Mouse (Mus musculus) cerebellum, adult 11 months (tissue): ENCODE data around the gene Zfp300.

ENCODE experiments used
- DNase-seq: peaks from one replicate; pipeline ENCODE4 v3.0.0; 2022

The Zfp300 gene

DNA sequence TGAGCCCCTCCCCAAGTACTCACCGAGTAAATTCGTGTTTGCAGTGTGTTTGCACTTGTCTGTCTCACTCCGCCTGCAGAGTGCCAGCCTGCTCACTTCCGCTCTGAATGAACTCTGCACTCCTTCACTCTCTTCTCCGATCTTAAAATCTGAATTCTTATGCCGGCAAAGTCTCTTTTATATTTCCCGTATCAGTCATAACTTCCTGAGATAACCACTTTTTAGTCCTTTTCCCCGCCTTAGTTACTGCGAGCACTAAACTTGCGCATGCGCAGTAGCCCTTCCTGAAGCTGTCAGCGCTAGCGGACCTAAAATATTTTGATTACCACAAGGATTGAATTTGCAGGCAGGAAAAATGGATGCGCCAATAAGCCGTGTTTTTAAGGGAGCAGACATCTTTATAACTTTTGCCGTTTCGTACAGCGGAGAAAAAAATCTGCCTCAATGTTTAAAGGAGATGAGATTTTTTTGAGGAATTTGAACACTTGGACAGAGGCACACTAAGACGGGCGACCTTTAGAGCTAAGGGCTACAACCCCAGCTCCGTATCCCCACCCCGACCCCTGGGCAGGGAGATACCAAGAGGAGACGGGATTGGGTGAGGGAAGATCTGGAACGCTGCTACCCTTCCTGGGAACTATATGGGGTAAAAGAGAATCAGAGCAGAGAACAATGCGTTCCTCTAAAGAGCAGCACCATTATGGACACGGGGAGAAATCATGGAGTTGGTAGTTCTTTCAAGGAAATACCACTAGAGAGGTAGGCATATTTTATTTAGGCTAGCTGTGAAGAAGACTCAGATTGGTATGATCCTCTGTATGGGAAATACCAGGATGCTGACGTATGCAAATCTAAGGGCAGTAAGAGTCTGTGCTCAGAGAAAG lies at the start of gene Zfp300:
Gene Zfp300, minus strand, starts transcription at position 545 of the 884 bp plus-strand sequence.
- peak; percentile 67 for DNase-seq

DNA sequence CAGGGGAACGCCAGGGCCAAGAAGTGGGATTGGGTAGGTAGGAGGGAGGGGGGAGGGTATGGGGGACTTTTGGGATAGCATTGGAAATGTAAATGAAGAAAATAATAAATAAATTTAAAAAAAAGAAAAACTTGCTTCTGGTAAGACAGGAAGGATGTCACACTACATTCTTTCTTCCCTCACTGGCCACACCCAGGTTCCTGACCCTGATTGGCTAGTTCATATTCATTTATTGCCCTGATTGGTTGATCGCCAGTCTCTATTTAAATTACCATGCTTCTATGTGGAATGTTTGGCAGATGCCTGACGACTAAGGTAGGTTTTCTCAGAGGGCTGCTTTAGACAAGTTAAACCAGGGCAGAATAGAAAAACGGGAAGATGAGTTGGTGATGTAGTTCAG lies 26.2 kb upstream of the Zfp300 start, which contains the start of gene Ssxa1:
Gene Ssxa1, plus strand, starts transcription at position 301 of the 400 bp plus-strand sequence.
- no peak for DNase-seq

DNA sequence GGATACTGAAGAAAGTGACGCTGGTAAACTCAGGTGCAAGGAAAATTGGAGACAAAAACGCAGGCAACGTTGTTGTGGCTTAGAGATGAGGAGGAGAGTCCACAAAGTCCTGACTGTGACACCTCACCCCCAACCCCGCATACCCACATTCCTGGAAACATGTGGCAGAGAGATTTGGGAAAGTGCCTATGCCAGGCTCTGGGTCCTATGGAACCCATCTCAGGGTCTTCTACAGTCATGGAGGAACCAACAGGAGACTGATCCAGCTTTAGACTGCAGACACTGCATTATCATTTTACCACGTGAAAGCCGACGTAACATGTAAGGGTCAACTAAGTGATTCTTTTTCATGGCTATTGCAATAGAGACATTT lies 526 bp upstream of the Zfp300 start:
- no peak for DNase-seq

DNA sequence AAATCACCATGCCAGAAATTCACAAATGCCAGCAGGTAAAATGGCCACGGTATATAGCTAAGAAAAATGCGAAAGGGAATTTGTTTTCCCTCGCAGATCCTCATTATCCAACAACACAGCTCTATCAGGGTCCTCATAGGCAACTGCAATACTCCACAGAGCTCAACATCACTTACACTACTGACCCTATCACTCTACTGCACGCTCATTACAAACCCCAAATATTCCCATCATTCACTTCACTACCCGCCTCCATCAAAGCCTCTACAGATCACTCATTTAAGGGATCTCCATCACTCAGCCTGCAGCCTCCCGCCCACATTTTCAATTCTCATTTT lies 713 bp downstream of the Zfp300 start:
- no peak for DNase-seq

DNA sequence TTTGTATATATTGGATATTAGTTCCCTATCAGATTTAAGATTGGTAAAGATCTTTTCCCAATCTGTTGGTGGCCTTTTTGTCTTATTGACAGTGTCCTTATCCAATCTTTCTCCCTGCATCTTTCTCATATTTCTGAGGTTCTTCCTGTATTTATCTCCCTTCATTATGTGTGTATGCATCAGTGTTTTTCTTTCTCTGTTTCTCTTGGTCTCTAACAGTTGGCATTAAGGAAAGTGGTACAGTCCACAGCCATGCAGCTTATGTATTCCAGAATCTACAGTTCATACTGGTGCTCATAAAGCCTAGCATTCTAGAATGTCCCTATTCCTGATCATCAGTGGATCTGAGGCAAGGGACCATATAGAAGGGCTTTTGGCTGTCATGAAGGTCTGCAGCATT lies 21.2 kb downstream of the Zfp300 start, which contains the start of gene Spaca5:
Gene Spaca5, plus strand, starts transcription at position 301 of the 400 bp plus-strand sequence.
- no peak for DNase-seq

DNA sequence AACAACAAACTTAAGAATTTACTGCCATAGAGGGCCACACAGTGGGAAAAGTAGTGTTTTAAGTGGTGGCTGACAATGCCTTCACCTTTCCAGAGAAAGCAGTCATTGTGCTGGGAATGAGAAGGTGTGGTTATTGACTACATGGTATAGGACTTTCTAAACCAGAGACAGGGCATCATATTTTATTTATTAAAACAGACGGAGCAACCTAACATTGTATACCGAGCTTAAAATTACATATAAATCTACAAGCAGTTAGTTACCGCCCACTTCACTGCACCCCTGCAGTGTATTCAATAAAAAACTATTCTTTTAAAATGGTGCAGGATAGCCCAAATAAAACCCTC lies 26.8 kb downstream of the Zfp300 start:
- no peak for DNase-seq

DNA sequence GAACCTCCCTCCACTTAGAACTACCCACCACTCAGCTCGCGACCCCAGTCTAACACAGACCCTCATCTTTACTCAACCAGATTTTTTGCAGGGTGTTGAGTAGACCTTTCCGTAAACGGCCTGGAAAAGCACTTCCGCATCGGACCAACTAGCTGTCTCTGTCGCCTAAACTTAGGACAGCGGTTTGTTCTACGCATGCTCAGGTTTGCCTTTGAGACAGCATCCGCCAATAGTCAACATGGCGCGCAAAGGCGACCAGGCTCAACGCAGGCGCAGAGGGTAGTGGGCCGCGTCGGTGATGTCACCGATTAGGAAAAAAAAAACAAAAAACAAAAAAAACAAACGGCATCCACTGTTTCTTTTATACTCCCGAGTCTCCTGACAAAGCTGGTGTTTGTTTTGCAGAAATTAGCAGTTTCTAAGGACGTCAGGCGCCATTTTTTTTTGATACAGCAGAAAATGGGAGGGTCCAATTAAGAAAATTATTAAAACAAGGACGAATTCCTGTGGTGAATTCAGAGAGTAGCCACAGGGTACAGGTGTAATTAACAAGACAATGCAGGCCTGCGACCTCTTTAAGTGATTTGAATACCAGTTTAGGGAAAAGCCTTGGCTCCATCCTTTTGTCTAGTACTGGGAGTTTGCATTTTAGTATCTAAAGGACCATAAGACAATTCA lies 27.3 kb downstream of the Zfp300 start, which contains the start of gene Zfp182:
Gene Zfp182, minus strand, starts transcription at position 451 of the 678 bp plus-strand sequence.
- peak; percentile 67 for DNase-seq

DNA sequence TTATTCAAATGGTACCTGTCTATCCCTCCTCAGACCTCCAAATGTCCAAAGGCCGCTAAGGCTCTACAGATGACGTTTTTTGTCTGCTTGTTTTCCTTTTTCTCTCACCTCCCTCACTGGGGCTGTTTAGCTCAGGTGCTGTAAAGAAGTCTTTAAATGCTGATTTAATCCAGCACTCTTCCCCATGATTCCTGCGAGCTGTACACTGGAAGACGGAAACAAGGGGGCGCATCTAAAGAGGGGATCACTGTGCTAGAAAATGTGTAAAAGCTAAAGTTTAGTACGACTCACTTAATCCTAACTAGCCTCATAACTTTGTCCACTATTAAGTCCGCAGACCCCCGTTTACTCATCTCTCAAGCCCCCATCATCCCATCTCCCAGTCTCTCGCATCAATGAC lies 27.9 kb downstream of the Zfp300 start:
- no peak for DNase-seq
